Mouse (Mus musculus) forebrain, embryonic 13.5 days (tissue): ENCODE data around the gene Ola1. TPM values are rescaled to one million over a fixed set of nuclear protein-coding genes. Genes with fewer than 3 reads are reported as not detected.
A peak's percentile ranks its signal among the peaks of the same experiment; 100 is the strongest.

Source experiments
- ATAC-seq: fragments of 200-750 bp; cut with Nextera tagmentation; 2 replicates; pipeline ENCODE4 v1.8.0; 2017
- H3K27ac ChIP-seq: fragments of 300-500 bp; sonication (generic); 2 replicates; pipeline ENCODE4 v1.5.1; 2015; ENCODE audit warnings: inconsistent platforms, mild to moderate bottlenecking, moderate library complexity
- H3K27me3 ChIP-seq: fragments of 300-500 bp; sonication (generic); 2 replicates; pipeline ENCODE4 v1.6.1; 2015; ENCODE audit warnings: mild to moderate bottlenecking, inconsistent platforms
- H3K36me3 ChIP-seq: fragments of 300-500 bp; sonication (generic); 2 replicates; pipeline ENCODE4 v1.6.1; 2015; ENCODE audit warnings: mild to moderate bottlenecking, inconsistent platforms; ENCODE audit not compliant: poor library complexity, severe bottlenecking
- H3K4me1 ChIP-seq: fragments of 300-500 bp; sonication (generic); 2 replicates; pipeline ENCODE4 v1.6.1; 2015; ENCODE audit warnings: inconsistent platforms
- H3K4me2 ChIP-seq: fragments of 300-500 bp; sonication (generic); 2 replicates; pipeline ENCODE4 v1.6.1; 2015; ENCODE audit warnings: inconsistent platforms, mild to moderate bottlenecking, moderate library complexity
- H3K4me3 ChIP-seq: fragments of 300-500 bp; sonication (generic); 2 replicates; pipeline ENCODE4 v1.5.1; 2015; ENCODE audit warnings: mild to moderate bottlenecking, inconsistent platforms
- H3K9ac ChIP-seq: fragments of 300-500 bp; sonication (generic); 2 replicates; pipeline ENCODE4 v1.6.1; 2015; ENCODE audit warnings: mild to moderate bottlenecking, inconsistent platforms
- H3K9me3 ChIP-seq: fragments of 300-500 bp; sonication (generic); replicated peaks from 2 replicates; pipeline ENCODE4 v1.6.1; 2016; ENCODE audit warnings: inconsistent platforms
- WGBS: fragments of 180-500 bp; shearing (Covaris S2); methylation state at CpG from one replicate; pipeline ENCODE4 v1.1.7; 2015; 5-methylcytosine and 5-hydroxymethylcytosine counted together
- polyA plus RNA-seq: library from polyadenylated mRNA; unstranded; fragments of >200 nt; fragmentation: Nextera tagmentation; extraction: Ambion mirVana; gene quantifications from 2 replicates; pipeline ENCODE4 v1.2.1, GENCODE M21; 2015

Ola1 gene
- polyA plus RNA-seq, 1 experiment from 2014 or later: 115 TPM

DNA sequence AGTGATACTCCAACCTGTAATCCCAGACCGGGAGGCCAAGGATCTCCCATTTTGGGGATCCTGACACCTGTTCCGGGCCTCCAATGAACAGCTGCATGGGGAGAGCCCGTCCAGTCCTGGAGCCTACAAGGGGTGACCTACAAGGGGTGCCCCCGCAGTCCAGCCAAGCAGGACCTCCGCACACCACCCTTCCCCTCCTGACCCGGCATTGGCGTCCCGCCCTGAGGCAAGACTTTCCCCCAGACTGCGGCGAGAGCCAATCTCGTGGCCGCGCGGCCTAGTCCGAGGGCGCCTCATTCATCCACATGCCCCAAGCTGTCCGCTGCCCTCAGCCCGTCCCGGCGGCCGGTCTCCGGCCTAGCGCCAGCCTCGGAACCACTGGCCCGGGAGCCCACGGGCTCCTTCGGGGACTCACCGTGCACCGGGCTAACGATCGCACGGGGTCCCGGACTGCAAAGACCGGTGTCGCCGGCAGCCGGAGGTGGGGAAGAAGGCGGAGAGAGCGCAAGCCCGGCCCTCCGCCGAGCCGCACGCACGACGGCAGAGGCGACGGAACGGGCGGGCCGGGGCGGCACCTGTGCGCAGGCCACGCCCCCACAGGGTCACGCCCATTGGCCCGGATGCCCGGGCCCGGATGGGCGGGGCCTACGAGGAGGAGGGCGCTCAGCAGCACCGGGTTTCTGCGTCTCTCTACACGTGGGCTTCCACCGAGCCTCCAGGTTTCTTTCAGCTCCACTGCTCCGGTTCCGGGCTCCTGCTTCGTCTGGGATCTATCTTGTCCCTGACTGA is 4.7 kb downstream of the Ola1 start:
- no peak overlapping the region for H3K27ac ChIP-seq
- peaks cover 23% of the 10 kb centered on the region for H3K4me1 ChIP-seq
- ATAC-seq: peak; percentile 99
- WGBS: under 1% methylated on average over 61 of the region's 68 CpGs
- H3K4me2 ChIP-seq: peak overlapping the region; percentile 93
- peaks cover 4% of the 10 kb centered on the region; the same call in 1 of the 2 replicates for H3K36me3 ChIP-seq
- no peaks in the 10 kb centered on the region for H3K9me3 ChIP-seq
- H3K9ac ChIP-seq: peak overlapping the region; percentile 88
- peak overlapping the region; percentile 88 for H3K4me3 ChIP-seq
- no peaks in the 10 kb centered on the region for H3K27me3 ChIP-seq

DNA sequence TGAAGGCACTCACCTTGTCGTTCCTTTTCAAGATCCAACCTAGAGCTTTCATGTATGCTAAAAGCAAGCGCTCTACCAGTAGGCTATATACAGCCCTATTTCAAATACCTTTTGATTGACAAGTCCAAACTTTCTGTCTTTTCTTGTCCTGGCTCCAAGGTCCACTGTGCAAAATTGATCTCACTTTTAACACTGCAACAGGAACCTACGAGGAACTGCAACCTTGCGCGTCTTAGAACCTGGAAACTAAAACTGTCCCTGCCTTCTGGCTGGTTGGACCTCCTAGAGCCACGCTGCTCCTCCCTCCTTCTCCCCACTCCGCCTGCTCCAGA is 5.2 kb downstream of the Ola1 start:
- Histone ChIP-seq H3K4me1 (peaks cover 23% of the 10 kb centered on the region), H3K9ac (peak overlapping the region; percentile 88), H3K36me3 (peaks cover 7% of the 10 kb centered on the region; the same call in 1 of the 2 replicates), H3K27me3 (no peaks in the 10 kb centered on the region), H3K4me3 (peak overlapping the region; percentile 88), H3K4me2 (peak overlapping the region; percentile 93), H3K27ac (no peak overlapping the region), H3K9me3 (no peaks in the 10 kb centered on the region)
- no peak for ATAC-seq
- WGBS: 21% methylated on average over 7 of the region's 7 CpGs

DNA sequence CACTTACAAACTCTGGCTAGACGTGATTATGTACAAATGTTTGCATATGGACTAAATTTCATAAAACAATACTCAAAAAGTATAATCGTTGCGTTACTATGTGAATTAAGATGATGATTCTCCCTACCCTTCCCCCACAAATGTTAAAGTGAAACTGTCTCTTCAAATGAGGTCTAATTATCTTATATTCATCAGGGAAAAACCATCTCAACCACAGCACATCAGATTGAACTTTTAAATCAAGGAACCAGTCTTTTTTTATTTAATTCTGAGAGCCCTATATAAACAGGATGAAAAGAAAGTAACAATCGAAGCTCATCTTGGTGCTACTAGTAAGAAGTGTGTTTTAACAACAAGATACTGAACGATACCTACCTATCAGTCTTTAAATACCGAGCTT is 14.4 kb downstream of the Ola1 start:
- H3K27ac ChIP-seq: no peak overlapping the region
- no peaks in the 10 kb centered on the region for H3K27me3 ChIP-seq
- H3K9ac ChIP-seq: no peak overlapping the region
- no peaks in the 10 kb centered on the region for H3K9me3 ChIP-seq
- H3K4me1 ChIP-seq: no peaks in the 10 kb centered on the region
- no peak for ATAC-seq
- 91% methylated on average over 6 of the region's 6 CpGs for WGBS
- peaks cover 7% of the 10 kb centered on the region; the same call in 1 of the 2 replicates for H3K36me3 ChIP-seq
- H3K4me3 ChIP-seq: no peak overlapping the region
- H3K4me2 ChIP-seq: no peak overlapping the region

DNA sequence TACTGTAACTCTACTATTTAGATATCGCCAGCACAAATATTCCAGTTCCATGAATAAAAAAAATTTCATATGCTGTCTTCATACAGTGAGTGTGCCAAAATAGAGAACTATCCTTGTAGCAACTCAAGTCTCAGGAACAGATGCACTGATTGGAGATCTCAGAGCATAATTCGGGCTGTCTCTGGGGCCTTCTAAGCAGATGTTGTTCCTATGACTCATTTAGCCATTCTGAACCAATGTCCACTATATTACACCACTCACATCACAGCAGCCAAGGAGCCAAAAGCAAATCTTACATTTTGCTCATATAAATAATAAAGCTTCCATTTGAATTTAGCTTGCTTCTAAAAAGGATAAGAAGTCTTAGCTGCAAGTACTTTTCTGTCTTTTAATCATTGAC is 30.2 kb downstream of the Ola1 start:
- WGBS: 95% methylated on average over 2 of the region's 2 CpGs
- Histone ChIP-seq H3K4me2 (no peak overlapping the region), H3K36me3 (no peaks in the 10 kb centered on the region), H3K27ac (no peak overlapping the region), H3K27me3 (no peaks in the 10 kb centered on the region), H3K9me3 (no peaks in the 10 kb centered on the region), H3K4me3 (no peak overlapping the region), H3K9ac (no peak overlapping the region), H3K4me1 (no peaks in the 10 kb centered on the region)
- no peak for ATAC-seq

DNA sequence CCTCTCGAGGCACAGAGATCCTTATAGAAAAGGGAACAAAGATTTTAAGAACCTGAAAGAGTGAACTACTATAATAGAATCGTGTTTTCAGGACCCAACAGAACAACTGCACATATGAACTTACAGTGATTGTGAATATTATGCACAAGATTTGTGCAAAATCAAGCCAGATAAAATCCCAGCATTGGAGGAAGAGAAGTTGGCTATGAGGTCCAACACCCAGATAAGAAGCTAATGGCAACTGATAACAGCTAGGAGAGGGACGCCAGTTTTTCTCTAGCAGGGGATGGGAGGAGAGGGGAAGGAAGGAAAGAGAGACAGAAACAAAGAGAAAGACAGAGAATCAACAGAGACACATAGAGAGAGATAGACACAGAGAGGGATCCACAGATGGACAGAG is 33.5 kb downstream of the Ola1 start:
- 67% methylated on average over 3 of the region's 3 CpGs for WGBS
- H3K4me3 ChIP-seq: no peak overlapping the region
- no peak overlapping the region for H3K9ac ChIP-seq
- no peaks in the 10 kb centered on the region for H3K36me3 ChIP-seq
- no peaks in the 10 kb centered on the region for H3K27me3 ChIP-seq
- peaks cover 2% of the 10 kb centered on the region; the same call in 1 of the 2 replicates for H3K4me1 ChIP-seq
- H3K27ac ChIP-seq: no peak overlapping the region
- no peak overlapping the region for H3K4me2 ChIP-seq
- H3K9me3 ChIP-seq: no peaks in the 10 kb centered on the region
- no peak for ATAC-seq

DNA sequence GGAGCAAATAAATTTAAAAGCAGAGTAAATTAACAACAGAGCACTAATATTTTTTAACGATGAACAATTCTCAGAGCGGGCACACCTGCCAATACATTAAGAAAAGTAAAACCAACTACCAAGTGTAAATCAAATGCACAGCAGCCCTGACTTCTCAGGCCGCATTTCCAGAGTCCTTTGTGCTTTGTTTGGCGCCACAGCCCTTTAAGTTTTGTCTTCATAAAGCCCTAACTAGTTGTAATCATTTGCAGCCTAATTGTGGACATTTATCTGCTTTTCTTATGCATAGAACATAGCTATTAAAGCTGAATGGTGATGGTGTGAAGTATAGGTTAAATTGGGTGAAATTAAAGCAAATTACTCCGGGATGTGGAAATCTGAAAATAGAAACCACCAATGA is 49.2 kb downstream of the Ola1 start:
- Histone ChIP-seq H3K4me2 (no peak overlapping the region), H3K4me3 (no peak overlapping the region), H3K27me3 (no peaks in the 10 kb centered on the region), H3K27ac (no peak overlapping the region), H3K4me1 (peaks cover 15% of the 10 kb centered on the region), H3K9ac (no peak overlapping the region), H3K36me3 (no peaks in the 10 kb centered on the region), H3K9me3 (no peaks in the 10 kb centered on the region)
- 41% methylated on average over 5 of the region's 5 CpGs for WGBS
- no peak for ATAC-seq

DNA sequence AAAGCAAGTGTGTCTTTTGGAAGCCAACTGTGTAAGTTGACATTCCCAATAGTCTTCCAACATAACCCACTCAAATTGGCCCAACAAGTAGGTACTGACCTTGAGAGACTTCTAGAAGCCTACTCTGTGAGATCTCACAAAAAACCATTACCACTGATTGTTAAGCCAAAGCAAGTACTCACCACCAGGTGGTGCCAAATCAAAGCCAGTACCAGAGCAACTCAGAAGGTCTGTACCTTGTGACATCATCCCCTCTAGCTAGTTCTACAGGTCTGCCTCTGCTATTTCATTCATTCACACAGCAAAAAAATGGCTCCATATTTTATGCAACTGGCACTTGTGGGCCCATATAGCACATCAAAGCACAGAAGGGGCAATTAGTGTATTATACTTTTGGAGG is 51.6 kb downstream of the Ola1 start:
- H3K27me3 ChIP-seq: no peaks in the 10 kb centered on the region
- no peak overlapping the region for H3K4me2 ChIP-seq
- H3K27ac ChIP-seq: no peak overlapping the region
- H3K9ac ChIP-seq: no peak overlapping the region
- no peak overlapping the region for H3K4me3 ChIP-seq
- no peaks in the 10 kb centered on the region for H3K36me3 ChIP-seq
- no peak for ATAC-seq
- peaks cover 15% of the 10 kb centered on the region for H3K4me1 ChIP-seq
- no peaks in the 10 kb centered on the region for H3K9me3 ChIP-seq

DNA sequence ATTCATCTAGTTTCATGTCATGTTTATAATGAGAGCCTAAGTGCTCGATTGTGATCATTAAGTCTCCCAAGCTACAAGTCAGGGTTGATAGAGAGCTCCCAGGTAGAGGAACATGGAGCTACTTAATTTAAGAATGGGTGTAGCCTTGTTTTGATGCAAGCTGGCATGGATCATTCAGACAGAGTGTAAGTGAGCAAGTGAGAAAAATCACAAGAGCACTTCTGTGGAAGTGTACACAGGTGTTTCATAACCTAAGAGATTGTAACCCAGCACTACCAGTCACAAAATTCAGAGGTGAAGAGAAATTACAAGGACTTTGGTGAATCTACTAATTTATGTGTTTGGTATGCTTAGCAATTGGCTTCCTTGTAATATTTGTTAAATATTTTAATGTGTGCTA is 54.1 kb downstream of the Ola1 start:
- Histone ChIP-seq H3K9me3 (no peaks in the 10 kb centered on the region), H3K36me3 (no peaks in the 10 kb centered on the region), H3K27me3 (no peaks in the 10 kb centered on the region), H3K4me3 (no peak overlapping the region), H3K4me2 (no peak overlapping the region), H3K4me1 (0 out of 2 replicates have a peak, but pooled peaks cover 3% of the 10 kb centered on the region), H3K9ac (no peak overlapping the region), H3K27ac (no peak overlapping the region)
- 84% methylated on average over 1 of the region's 1 CpGs for WGBS
- no peak for ATAC-seq

DNA sequence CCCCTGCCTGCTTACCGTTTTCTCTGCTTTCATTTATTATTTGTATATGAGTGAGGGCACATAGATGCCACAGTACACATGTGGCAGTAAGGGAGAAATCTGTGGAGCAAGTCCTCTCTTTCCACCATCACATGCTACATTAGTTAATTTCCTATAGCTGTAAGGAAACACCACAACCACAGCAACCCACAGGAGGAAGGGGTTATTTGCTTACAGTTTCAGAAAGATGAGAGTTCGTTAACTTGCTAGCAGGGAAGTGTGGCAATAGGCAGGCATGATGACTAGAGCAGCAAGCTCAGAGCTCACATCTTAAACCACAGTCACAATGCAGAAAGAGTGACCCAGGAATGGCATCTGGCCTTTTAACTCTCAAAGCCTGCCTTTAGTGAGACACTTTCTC is 58.0 kb downstream of the Ola1 start:
- no peak for ATAC-seq
- no peak overlapping the region for H3K9ac ChIP-seq
- no peaks in the 10 kb centered on the region for H3K27me3 ChIP-seq
- peaks cover 6% of the 10 kb centered on the region for H3K36me3 ChIP-seq
- H3K9me3 ChIP-seq: no peaks in the 10 kb centered on the region
- H3K27ac ChIP-seq: no peak overlapping the region
- WGBS: 85% methylated on average over 2 of the region's 2 CpGs
- H3K4me3 ChIP-seq: no peak overlapping the region
- peaks cover 5% of the 10 kb centered on the region; the same call in 1 of the 2 replicates for H3K4me1 ChIP-seq
- H3K4me2 ChIP-seq: no peak overlapping the region

DNA sequence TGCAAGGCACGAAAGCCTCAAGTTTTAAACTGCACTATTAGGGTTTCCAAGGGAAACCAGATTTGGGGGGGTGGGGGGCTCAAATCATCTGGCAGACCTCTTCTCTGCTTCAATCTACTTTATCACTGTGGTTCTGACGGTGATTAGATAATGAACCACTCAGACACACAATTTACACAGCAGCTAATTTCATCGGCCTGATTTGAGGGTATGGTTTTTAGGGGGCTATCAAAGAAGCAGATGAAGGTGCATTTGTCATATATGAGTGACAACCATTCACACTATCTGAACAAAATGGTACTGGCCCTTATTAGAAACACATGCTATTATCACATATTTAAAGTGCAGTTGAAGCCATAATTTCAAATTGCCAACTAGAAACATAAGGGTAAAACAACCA is 61.5 kb downstream of the Ola1 start:
- Histone ChIP-seq H3K4me2 (no peak overlapping the region), H3K9me3 (no peaks in the 10 kb centered on the region), H3K36me3 (peaks cover 18% of the 10 kb centered on the region), H3K4me1 (peaks cover 5% of the 10 kb centered on the region; the same call in 1 of the 2 replicates), H3K27me3 (no peaks in the 10 kb centered on the region), H3K4me3 (no peak overlapping the region), H3K9ac (no peak overlapping the region), H3K27ac (no peak overlapping the region)
- WGBS: 77% methylated on average over 3 of the region's 3 CpGs
- no peak for ATAC-seq

DNA sequence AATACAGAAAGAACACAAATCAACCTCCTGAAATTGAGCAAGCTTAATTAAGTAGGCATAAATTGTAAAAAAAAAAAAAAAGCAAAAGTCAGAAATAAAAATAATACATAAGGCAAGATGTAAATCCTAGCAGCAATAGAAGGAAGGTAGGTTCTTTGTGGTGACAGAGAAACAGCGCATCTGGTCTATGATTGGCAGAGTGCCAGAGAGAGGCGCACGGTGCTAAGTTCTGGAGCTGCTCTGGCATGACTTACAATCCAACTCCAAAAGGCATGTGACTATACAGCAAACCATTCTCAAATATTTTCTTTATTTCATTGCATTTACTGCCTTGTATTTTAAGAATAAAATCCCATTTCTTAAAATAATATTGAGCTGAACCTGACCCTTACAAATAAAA is 68.2 kb downstream of the Ola1 start:
- Histone ChIP-seq H3K4me3 (no peak overlapping the region), H3K4me1 (no peaks in the 10 kb centered on the region), H3K4me2 (no peak overlapping the region), H3K27me3 (no peaks in the 10 kb centered on the region), H3K27ac (no peak overlapping the region), H3K9ac (no peak overlapping the region), H3K36me3 (peaks cover 10% of the 10 kb centered on the region), H3K9me3 (no peaks in the 10 kb centered on the region)
- no peak; the same call in 1 of the 2 replicates for ATAC-seq
- WGBS: 59% methylated on average over 3 of the region's 3 CpGs

DNA sequence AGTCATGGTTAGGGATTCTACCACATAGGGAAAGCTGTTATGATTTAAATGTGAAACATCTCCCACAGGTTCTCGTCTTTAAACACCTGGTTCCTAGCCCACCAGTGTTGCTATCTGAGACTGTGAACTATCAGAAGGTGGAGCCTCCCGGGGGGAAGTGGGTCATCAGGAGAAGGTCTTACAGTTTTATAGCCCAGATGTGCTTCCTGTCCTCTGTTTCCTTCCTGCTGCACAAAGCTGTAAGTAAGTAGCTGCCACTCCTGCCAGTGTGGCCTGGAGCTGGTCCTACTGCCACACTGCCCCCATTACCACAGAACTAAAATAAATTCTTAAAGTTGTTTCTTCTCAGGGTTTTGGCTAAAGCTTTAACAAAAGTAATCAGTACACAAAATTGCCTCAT is 72.6 kb downstream of the Ola1 start:
- no peak overlapping the region for H3K9ac ChIP-seq
- no peak overlapping the region for H3K27ac ChIP-seq
- H3K4me3 ChIP-seq: no peak overlapping the region
- no peaks in the 10 kb centered on the region for H3K36me3 ChIP-seq
- H3K27me3 ChIP-seq: no peaks in the 10 kb centered on the region
- H3K4me2 ChIP-seq: no peak overlapping the region
- 89% methylated on average over 2 of the region's 2 CpGs for WGBS
- no peaks in the 10 kb centered on the region for H3K9me3 ChIP-seq
- peaks cover 12% of the 10 kb centered on the region for H3K4me1 ChIP-seq
- no peak for ATAC-seq

DNA sequence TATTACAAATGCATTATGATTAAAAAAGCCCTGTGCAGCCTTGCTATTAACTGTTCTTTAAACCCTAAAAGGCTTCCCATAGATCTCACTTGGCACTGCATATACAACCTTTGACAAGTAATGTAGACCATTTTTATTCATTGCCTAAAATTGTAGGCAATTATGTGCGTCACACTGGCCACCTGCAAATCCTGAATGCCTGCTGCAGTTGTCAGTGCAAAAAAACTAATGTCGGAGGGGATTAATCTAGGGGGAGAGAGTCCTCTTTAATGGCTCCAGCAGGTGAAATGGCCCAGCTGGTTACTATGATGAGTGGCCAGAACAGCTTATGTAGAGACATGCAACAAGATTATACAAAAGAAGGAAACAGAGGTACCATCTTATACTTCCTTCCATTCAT is 75.0 kb downstream of the Ola1 start:
- ATAC-seq: no peak; the same call in 1 of the 2 replicates
- Histone ChIP-seq H3K4me2 (no peak overlapping the region), H3K9me3 (no peaks in the 10 kb centered on the region), H3K4me1 (peaks cover 12% of the 10 kb centered on the region), H3K36me3 (no peaks in the 10 kb centered on the region), H3K27ac (no peak overlapping the region), H3K9ac (no peak overlapping the region), H3K27me3 (no peaks in the 10 kb centered on the region), H3K4me3 (no peak overlapping the region)
- 18% methylated on average over 2 of the region's 2 CpGs for WGBS
